Mouse (Mus musculus) liver, embryonic 14.5 days (tissue): Measurements from ENCODE around the gene Cdk8.

Experiments used
- CTCF ChIP-seq: IDR thresholded peaks from 2 replicates; pipeline ENCODE4 v1.5.1; 2016; ENCODE audit warnings: antibody characterized with exemption, low read depth, control low read depth
- EP300 ChIP-seq: IDR thresholded peaks from 2 replicates; pipeline ENCODE4 v1.6.1; 2016; ENCODE audit warnings: antibody characterized with exemption, low read depth

DNA sequence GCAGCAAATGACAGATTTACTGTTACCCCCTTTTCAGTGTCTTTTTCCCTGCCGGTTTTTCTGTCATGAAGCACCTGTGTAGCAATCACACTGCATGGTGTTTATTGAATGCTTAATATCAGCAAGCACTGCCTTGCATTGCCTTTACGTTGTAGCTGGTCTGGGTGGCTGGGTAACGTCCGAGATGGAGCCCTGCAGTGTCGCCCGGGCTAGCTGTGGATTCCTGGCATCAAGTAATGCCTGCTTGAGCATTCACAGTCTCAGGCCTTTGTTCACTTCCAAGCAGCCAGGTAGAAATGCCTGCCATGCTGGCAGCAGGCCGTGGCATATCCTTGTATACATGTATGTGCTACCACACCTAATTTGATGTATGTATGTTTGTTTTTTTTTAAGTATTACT lies 36.7 kb downstream of the Cdk8 start:
- no peak for TF ChIP-seq CTCF
- no peak for TF ChIP-seq EP300
